Mouse (Mus musculus) cerebellum, adult 2 months (tissue): Measurements from ENCODE around the gene Josd1. TPM values are rescaled to one million over a fixed set of nuclear protein-coding genes. Genes with fewer than 3 reads are reported as not detected.

Source experiments
- DNase-seq, 2 experiments: peaks; one replicate each; pipeline ENCODE4 v3.0.0; 2021
- H3K27ac ChIP-seq: fragments of 200-500 bp; 2 replicates; pipeline ENCODE4 v1.5.1; 2012; ENCODE audit warnings: low read length, control low read depth, inconsistent platforms; ENCODE audit not compliant: insufficient read depth
- H3K27me3 ChIP-seq: fragments of 200-500 bp; 2 replicates; pipeline ENCODE4 v1.6.1; 2012; ENCODE audit warnings: inconsistent platforms, mild to moderate bottlenecking, low read length, moderate library complexity; ENCODE audit not compliant: control insufficient read depth, insufficient read depth
- H3K4me1 ChIP-seq: fragments of 200-500 bp; 2 replicates; pipeline ENCODE4 v1.6.1; 2011; ENCODE audit warnings: low read length; ENCODE audit not compliant: control insufficient read depth, insufficient read depth
- H3K4me3 ChIP-seq: fragments of 200-500 bp; replicated peaks from 2 replicates; pipeline ENCODE3; 2011; ENCODE audit warnings: mild to moderate bottlenecking, low read depth, low read length, control low read depth; ENCODE audit not compliant: insufficient read depth
- CTCF ChIP-seq: fragments of 200-500 bp; IDR thresholded peaks from 2 replicates; pipeline ENCODE4 v1.5.1; 2011; ENCODE audit warnings: low read depth, mild to moderate bottlenecking, control low read depth, low read length, moderate library complexity, borderline replicate concordance; ENCODE audit not compliant: insufficient read depth
- POLR2A ChIP-seq: fragments of 200-500 bp; IDR thresholded peaks from 2 replicates; pipeline ENCODE4 v1.6.1; 2011; ENCODE audit warnings: low read length, control low read depth, borderline replicate concordance; ENCODE audit not compliant: insufficient read depth
- WGBS: fragments of 180-500 bp; shearing (Covaris S2); methylation state at CpG from one replicate; pipeline ENCODE4 v1.1.7; 2018; 5-methylcytosine and 5-hydroxymethylcytosine counted together
- polyA plus RNA-seq: library from polyadenylated mRNA; depleted of rRNA; stranded (reverse); fragments of >200 nt; gene quantifications from 2 replicates; pipeline ENCODE4 v1.2.3, GENCODE M21; 2012

Gene Josd1
- polyA plus RNA-seq, 1 experiment, result 43.8 TPM

GRCm38 (mm10) chr15:79690426-79691022 lies 2.8 kb upstream of the Josd1 start, which contains the start of gene Gtpbp1:
Gtpbp1 (plus strand) TSS chr15:79690845.
- Histone ChIP-seq H3K27ac (0 out of 2 replicates have a peak within 1 kb of the TSS, but pooled peaks have one; percentile 6), H3K4me3 (peak within 1 kb of the TSS; percentile 66), H3K4me1 (peaks cover 11% of the 10 kb centered on the region), H3K27me3 (no peaks in the 10 kb centered on the region)
- under 1% methylated on average over 45 of the region's 45 CpGs for WGBS
- no peak for TF ChIP-seq CTCF
- TF ChIP-seq POLR2A, result peak; percentile 53; the same call in 1 of the 2 replicates
- peak; percentile 97 to 100 for DNase-seq

- 11% methylated on average over 24 of the region's 24 CpGs for WGBS
- H3K27me3 ChIP-seq, result no peaks in the 10 kb centered on the region
- H3K27ac ChIP-seq, result no peak overlapping the region
- H3K4me1 ChIP-seq, result peaks cover 11% of the 10 kb centered on the region
- DNase-seq, result no peak
- peak overlapping the region; percentile 66 for H3K4me3 ChIP-seq
- TF ChIP-seq CTCF, result no peak
- peak; percentile 37; the same call in 1 of the 2 replicates for TF ChIP-seq POLR2A
Measured at GRCm38 (mm10) chr15:79689662-79690425, 2.1 kb upstream of the Josd1 start.

- Histone ChIP-seq H3K4me1 (peaks cover 4% of the 10 kb centered on the region; the same call in 1 of the 2 replicates), H3K4me3 (peak overlapping the region; percentile 87), H3K27ac (peak overlapping the region; percentile 95; the same call in 1 of the 2 replicates), H3K27me3 (no peaks in the 10 kb centered on the region)
- TF ChIP-seq CTCF (no peak), POLR2A (no peak)
- DNase-seq, result no peak
- 7% methylated on average over 8 of the region's 8 CpGs for WGBS
Measured at GRCm38 (mm10) chr15:79688268-79688956, 693 bp upstream of the Josd1 start.

- DNase-seq, result no peak
- Histone ChIP-seq H3K4me3 (peak overlapping the region; percentile 87), H3K4me1 (peaks cover 6% of the 10 kb centered on the region; the same call in 1 of the 2 replicates), H3K27me3 (no peaks in the 10 kb centered on the region), H3K27ac (peak overlapping the region; percentile 89)
- no peak for TF ChIP-seq CTCF
- no peak for TF ChIP-seq POLR2A
- 0% methylated on average over 32 of the region's 33 CpGs for WGBS
Measured at GRCm38 (mm10) chr15:79687175-79687574, 544 bp downstream of the Josd1 start.

- H3K27me3 ChIP-seq, result no peaks in the 10 kb centered on the region
- H3K4me3 ChIP-seq, result peak overlapping the region; percentile 67
- TF ChIP-seq CTCF (no peak), POLR2A (no peak)
- 0 out of 2 replicates have a peak overlapping the region, but pooled peaks have one; percentile 4 for H3K27ac ChIP-seq
- peak in 1 of 2 experiments; percentile 32 for DNase-seq
- peaks cover 10% of the 10 kb centered on the region for H3K4me1 ChIP-seq
- 4% methylated on average over 15 of the region's 15 CpGs for WGBS
Measured at GRCm38 (mm10) chr15:79686046-79686869, 1.5 kb downstream of the Josd1 start.

- no peak overlapping the region for H3K27ac ChIP-seq
- H3K4me3 ChIP-seq, result peak overlapping the region; percentile 67
- 10% methylated on average over 6 of the region's 6 CpGs for WGBS
- peaks cover 14% of the 10 kb centered on the region for H3K4me1 ChIP-seq
- no peak for DNase-seq
- no peak for TF ChIP-seq POLR2A
- no peak for TF ChIP-seq CTCF
- no peaks in the 10 kb centered on the region for H3K27me3 ChIP-seq
Measured at GRCm38 (mm10) chr15:79685141-79685641, 2.5 kb downstream of the Josd1 start.
